11 mouse cellular contexts compared by ENCODE assay signal in genomic region chr12:70590456-70591050, GRCm38 (mm10).
A peak's percentile ranks its signal among the peaks of the same experiment; 100 is the strongest.
DNase-seq lines count a peak whose midpoint lies in the region; ATAC-seq and TF ChIP-seq lines count a peak whose summit lies in the region.
"Had no signal": no experiment of that assay in that cellular context is flagged by ENCODE, and none has a peak within 500 bp of the region (broad histone marks: within the 10 kb centered on the region; RNA-seq: fewer than 3 reads in every experiment).

No protein-coding gene starts in this region.

- intact Hi-C loops in gastrocnemius, postnatal 14 days (cut with DNase I; ENCODE audit: low total_unique reads), result no loop called here

- DNase-seq in cerebellum, adult 9-10 months, result peak; percentile 10
- no peak for DNase-seq in cerebellum, adult 9-11 months
- peak; percentile 24 for DNase-seq in Muller cell, postnatal 12 days (ENCODE audit: inconsistent ontology term)
- DNase-seq in gastrocnemius, postnatal 14 days, result peak; percentile 21
- peak; percentile 52 for DNase-seq in kidney, postnatal 10 days
- no peak for DNase-seq in testis, postnatal 10 days (ENCODE audit: low spot score)
- no peak for DNase-seq in left cerebral cortex, adult 8-10 months (ENCODE audit: low spot score in 2 of 2)
- DNase-seq in stomach, postnatal 0 days (ENCODE audit: low spot score), result no peak
- DNase-seq: layer of hippocampus, adult 9-11 months had no signal

- no peaks in the 10 kb centered on the region for H3K9me3 ChIP-seq in stomach, postnatal 0 days (ENCODE audit: control insufficient read depth, low read length)
- H3K9me3 ChIP-seq: embryonic facial prominence, embryonic 12.5 days had no signal

- no peaks in the 10 kb centered on the region for H3K36me3 ChIP-seq in stomach, postnatal 0 days (ENCODE audit: control insufficient read depth, insufficient read depth, low read length)
- H3K36me3 ChIP-seq: embryonic facial prominence, embryonic 12.5 days had no signal

- no peak for TF ChIP-seq EP300 in stomach, postnatal 0 days (optimal IDR thresholded peaks at IDR 0.05)

- H3K27me3 ChIP-seq in stomach, postnatal 0 days (ENCODE audit: control insufficient read depth, insufficient read depth, low read length), result no peaks in the 10 kb centered on the region
- H3K27me3 ChIP-seq: embryonic facial prominence, embryonic 12.5 days had no signal

- no peak overlapping the region for H3K9ac ChIP-seq in stomach, postnatal 0 days (ENCODE audit: low read length)
- H3K9ac ChIP-seq: embryonic facial prominence, embryonic 12.5 days; liver, embryonic 14.5 days had no signal

- H3K4me3 ChIP-seq in stomach, postnatal 0 days (ENCODE audit: low read depth, low read length), result no peak overlapping the region
- H3K4me3 ChIP-seq: embryonic facial prominence, embryonic 12.5 days had no signal

- TF ChIP-seq CTCF in stomach, postnatal 0 days (IDR thresholded peaks at IDR 0.05; ENCODE audit: low read depth), result no peak

- H3K4me1 ChIP-seq in stomach, postnatal 0 days (replicated peaks; ENCODE audit: control insufficient read depth, insufficient read depth), result 0 out of 2 replicates have a peak, but pooled peaks cover 4% of the 10 kb centered on the region
- H3K4me1 ChIP-seq: embryonic facial prominence, embryonic 12.5 days had no signal

- 64% methylated on average over 12 of the region's 12 CpGs for WGBS in stomach, postnatal 0 days

- no peak overlapping the region for H3K4me2 ChIP-seq in stomach, postnatal 0 days (replicated peaks; ENCODE audit: low read depth)
- H3K4me2 ChIP-seq: embryonic facial prominence, embryonic 12.5 days had no signal

- no peak overlapping the region for H3K27ac ChIP-seq in stomach, postnatal 0 days (replicated peaks)
- H3K27ac ChIP-seq: embryonic facial prominence, embryonic 12.5 days; liver, embryonic 14.5 days had no signal

- ATAC-seq in stomach, postnatal 0 days (ENCODE audit: low FRiP score, low TSS enrichment), result no peak

Comparison
In these comparisons a context has a peak if more than half of its experiments do, and no peak if none do; other contexts are left out.
1. DNase-seq: peak in cerebellum, adult 9-10 months (single experiment), Muller cell, postnatal 12 days (single experiment), gastrocnemius, postnatal 14 days (single experiment) and kidney, postnatal 10 days (single experiment); none in cerebellum, adult 9-11 months (single experiment), testis, postnatal 10 days (single experiment), left cerebral cortex, adult 8-10 months (0 of 2) and stomach, postnatal 0 days (single experiment).